ENCODE assay signal across 1 mouse cellular context in genomic region chrX:12155842-12156291, GRCm38 (mm10).
TF ChIP-seq lines count a peak whose summit lies in the region.

No protein-coding gene starts in this region.

TF ChIP-seq in MEL, 35 proteins besides CTCF, POLR2A, EP300 and RAD21 (continued from another document):
- no peak for TF ChIP-seq MYC (IDR thresholded peaks at IDR 0.05; ENCODE audit: low read depth, low read length)
- TF ChIP-seq TCF12 (IDR thresholded peaks at IDR 0.05; ENCODE audit: low read depth, low read length), result peak; percentile 80
- TF ChIP-seq SIN3A (IDR thresholded peaks at IDR 0.05; ENCODE audit: low read length), result peak; percentile 65; the same call in 1 of the 2 replicates
- peak; percentile 84 for TF ChIP-seq TAL1 (IDR thresholded peaks at IDR 0.05; ENCODE audit: low read length)
